Mouse (Mus musculus) bone marrow, adult 2 months (tissue): ENCODE measurements around the gene Mapkap1. TPM values are rescaled to one million over a fixed set of nuclear protein-coding genes. Genes with fewer than 3 reads are reported as not detected.

ENCODE experiments used
- H3K27ac ChIP-seq: fragments of 200-500 bp; 2 replicates; pipeline ENCODE4 v1.5.1; 2012; ENCODE audit warnings: low read depth, mild to moderate bottlenecking, control low read depth, inconsistent platforms, low read length; ENCODE audit not compliant: control insufficient read depth, poor library complexity, insufficient read depth
- H3K4me1 ChIP-seq: fragments of 200-500 bp; 2 replicates; pipeline ENCODE4 v1.6.1; 2011; ENCODE audit warnings: low read length; ENCODE audit not compliant: control insufficient read depth, insufficient read depth
- H3K4me3 ChIP-seq: fragments of 200-500 bp; replicated peaks from 2 replicates; pipeline ENCODE3; 2011; ENCODE audit warnings: mild to moderate bottlenecking, low read depth, low read length, control low read depth; ENCODE audit not compliant: control insufficient read depth
- CTCF ChIP-seq: fragments of 200-500 bp; IDR thresholded peaks from 2 replicates; pipeline ENCODE4 v1.5.1; 2011; ENCODE audit warnings: low read length, control low read depth; ENCODE audit not compliant: control insufficient read depth, insufficient read depth
- POLR2A ChIP-seq: fragments of 200-500 bp; IDR thresholded peaks from 2 replicates; pipeline ENCODE4 v1.6.1; 2011; ENCODE audit warnings: low read depth, mild to moderate bottlenecking, control low read depth, low read length, borderline replicate concordance; ENCODE audit not compliant: control insufficient read depth
- WGBS: fragments of 180-500 bp; shearing (Covaris S2); methylation state at CpG from one replicate; pipeline ENCODE4 v1.1.7; 2018; 5-methylcytosine and 5-hydroxymethylcytosine counted together
- polyA plus RNA-seq: library from polyadenylated mRNA; stranded (reverse); fragments of >200 nt; gene quantifications from 2 replicates; pipeline ENCODE4 v1.2.4, GENCODE M21; 2011; ENCODE audit warnings: low replicate concordance; ENCODE audit not compliant: missing spikeins, insufficient read depth, insufficient read length

The Mapkap1 gene
- polyA plus RNA-seq, 1 experiment = 42.3 TPM

GRCm38 (mm10) chr2:34609516-34609915 lies 202.9 kb downstream of the Mapkap1 start:
- 82% methylated on average over 4 of the region's 4 CpGs for WGBS
- no peaks in the 10 kb centered on the region for H3K4me1 ChIP-seq
- no peak overlapping the region for H3K27ac ChIP-seq
- H3K4me3 ChIP-seq = no peak overlapping the region
- TF ChIP-seq POLR2A (no peak), CTCF (no peak)

GRCm38 (mm10) chr2:34620778-34621415 lies 214.3 kb downstream of the Mapkap1 start:
- Histone ChIP-seq H3K27ac (no peak overlapping the region), H3K4me1 (no peaks in the 10 kb centered on the region), H3K4me3 (no peak overlapping the region)
- 65% methylated on average over 10 of the region's 10 CpGs for WGBS
- TF ChIP-seq CTCF = no peak
- TF ChIP-seq POLR2A = no peak

DNA sequence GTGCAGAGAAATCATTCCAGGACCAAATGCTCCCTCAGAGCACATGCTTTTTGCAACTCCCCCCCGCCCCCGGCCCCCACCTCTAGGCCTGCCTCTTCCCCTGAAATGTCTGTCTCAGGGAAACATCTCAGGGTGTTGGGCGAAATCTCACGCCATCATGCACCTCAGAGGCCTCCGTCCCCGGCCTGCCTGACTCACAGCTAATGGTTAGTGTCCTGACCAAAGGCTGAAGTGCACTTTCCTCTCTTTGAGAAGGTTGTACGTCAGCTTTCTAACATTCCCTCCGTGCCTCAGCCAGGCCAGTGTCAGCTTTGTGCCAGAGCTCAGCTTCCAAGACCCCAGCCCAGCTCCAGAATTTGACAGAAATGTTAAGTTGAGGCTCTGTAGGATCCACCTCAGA lies 214.9 kb downstream of the Mapkap1 start:
- no peaks in the 10 kb centered on the region for H3K4me1 ChIP-seq
- H3K4me3 ChIP-seq = no peak overlapping the region
- H3K27ac ChIP-seq = no peak overlapping the region
- WGBS = 85% methylated on average over 8 of the region's 8 CpGs
- TF ChIP-seq POLR2A = no peak
- TF ChIP-seq CTCF = no peak

GRCm38 (mm10) chr2:34622518-34622917 lies 215.9 kb downstream of the Mapkap1 start:
- WGBS = 30% methylated on average over 11 of the region's 11 CpGs
- no peak overlapping the region for H3K4me3 ChIP-seq
- no peaks in the 10 kb centered on the region for H3K4me1 ChIP-seq
- H3K27ac ChIP-seq = no peak overlapping the region
- TF ChIP-seq CTCF = no peak
- no peak for TF ChIP-seq POLR2A

GRCm38 (mm10) chr2:34623181-34623580 lies 216.6 kb downstream of the Mapkap1 start:
- 75% methylated on average over 8 of the region's 8 CpGs for WGBS
- no peak for TF ChIP-seq CTCF
- TF ChIP-seq POLR2A = no peak

DNA sequence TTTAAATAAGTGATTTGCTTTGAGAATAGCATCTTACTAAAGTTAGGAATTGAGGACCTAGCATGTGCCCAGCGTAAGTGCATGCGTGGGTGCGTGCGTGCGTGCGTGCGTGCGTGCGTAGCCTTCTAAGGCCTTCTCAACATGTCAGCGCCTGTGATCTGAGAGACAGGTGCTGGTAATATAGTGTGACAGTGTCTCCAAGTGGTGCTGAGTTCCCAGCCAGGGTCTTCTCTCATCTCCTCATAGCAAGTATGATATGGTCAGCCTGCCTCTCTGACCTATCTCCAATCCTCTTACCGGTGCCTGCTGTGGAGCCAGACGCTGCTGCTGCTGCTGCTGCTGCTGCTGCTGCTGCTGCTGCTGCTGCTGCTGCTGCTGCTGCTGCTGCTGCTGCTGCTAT lies 217.5 kb downstream of the Mapkap1 start:
- WGBS = 92% methylated on average over 12 of the region's 12 CpGs
- TF ChIP-seq POLR2A = no peak
- TF ChIP-seq CTCF = no peak
- H3K4me1 ChIP-seq = no peaks in the 10 kb centered on the region; the same call in 1 of the 2 replicates
- H3K27ac ChIP-seq = no peak overlapping the region
- H3K4me3 ChIP-seq = no peak overlapping the region

More at GRCm38 (mm10) chr2:34623181-34623580, 216.6 kb downstream of the Mapkap1 start:
- Histone ChIP-seq H3K4me1 (no peaks in the 10 kb centered on the region; the same call in 1 of the 2 replicates), H3K4me3 (no peak overlapping the region), H3K27ac (no peak overlapping the region)

- no peak overlapping the region for H3K4me3 ChIP-seq
- 18% methylated on average over 17 of the region's 17 CpGs for WGBS
- H3K27ac ChIP-seq = no peak overlapping the region
- no peaks in the 10 kb centered on the region; the same call in 1 of the 2 replicates for H3K4me1 ChIP-seq
- no peak for TF ChIP-seq POLR2A
- TF ChIP-seq CTCF = no peak
Measured at GRCm38 (mm10) chr2:34627328-34628226, 221.0 kb downstream of the Mapkap1 start.

GRCm38 (mm10) chr2:34628903-34629540 lies 222.5 kb downstream of the Mapkap1 start:
- TF ChIP-seq CTCF (no peak), POLR2A (no peak)
- WGBS = 49% methylated on average over 4 of the region's 4 CpGs
- no peak overlapping the region for H3K4me3 ChIP-seq
- H3K4me1 ChIP-seq = no peaks in the 10 kb centered on the region; the same call in 1 of the 2 replicates
- no peak overlapping the region for H3K27ac ChIP-seq
